Mouse (Mus musculus) C2C12 (cell line): Measurements from ENCODE around the gene Stoml3. TPM values are rescaled to one million over a fixed set of nuclear protein-coding genes. Genes with fewer than 3 reads are reported as not detected.
A peak's percentile ranks its signal among the peaks of the same experiment; 100 is the strongest.

ENCODE experiments used
- H3K27me3 ChIP-seq: one replicate; pipeline ENCODE4 v1.6.1; 2011; ENCODE audit not compliant: control insufficient read depth, insufficient read depth, insufficient read length
- H3K36me3 ChIP-seq: one replicate; pipeline ENCODE4 v1.6.1; 2011; ENCODE audit not compliant: control insufficient read depth, insufficient read depth
- H3K4me3 ChIP-seq: one replicate; pipeline ENCODE4 v1.5.1; 2011; ENCODE audit warnings: mild to moderate bottlenecking, control low read depth; ENCODE audit not compliant: poor library complexity, insufficient read depth, severe bottlenecking
- H3K79me2 ChIP-seq: one replicate; pipeline ENCODE4 v1.6.1; 2011; ENCODE audit not compliant: control insufficient read depth, insufficient read depth
- H3K79me3 ChIP-seq: one replicate; pipeline ENCODE4 v1.6.1; 2011; ENCODE audit warnings: low read depth, control low read depth
- H3ac ChIP-seq: one replicate; pipeline ENCODE3; 2011; ENCODE audit warnings: low read depth; ENCODE audit not compliant: control insufficient read depth, insufficient read length
- CEBPB ChIP-seq: IDR thresholded peaks from one replicate; pipeline ENCODE4 v1.6.1; 2011; ENCODE audit warnings: low read depth, mild to moderate bottlenecking, control low read depth, moderate library complexity
- CTCF ChIP-seq: IDR thresholded peaks from one replicate; pipeline ENCODE4 v1.5.1; 2011; ENCODE audit not compliant: control insufficient read depth, insufficient read depth, insufficient read length
- FOSL1 ChIP-seq: IDR thresholded peaks from one replicate; pipeline ENCODE4 v1.8.0; 2011; ENCODE audit warnings: mild to moderate bottlenecking, low read length; ENCODE audit not compliant: poor library complexity, insufficient read depth, severe bottlenecking
- MAX ChIP-seq: IDR thresholded peaks from one replicate; pipeline ENCODE4 v1.6.1; 2011; ENCODE audit warnings: mild to moderate bottlenecking, control low read depth
- MYOD1 ChIP-seq: IDR thresholded peaks from one replicate; pipeline ENCODE4 v1.6.1; 2011; ENCODE audit warnings: low read depth; ENCODE audit not compliant: control insufficient read depth, insufficient read length
- MYOG ChIP-seq: IDR thresholded peaks from one replicate; pipeline ENCODE4 v1.6.1; 2011; ENCODE audit not compliant: control insufficient read depth, insufficient read length; ENCODE audit errors: extremely low read depth
- USF1 ChIP-seq: IDR thresholded peaks from one replicate; pipeline ENCODE4 v1.6.1; 2011; ENCODE audit warnings: low read depth, mild to moderate bottlenecking, control low read depth, moderate library complexity
- polyA plus RNA-seq: library from polyadenylated mRNA; unstranded; fragments of >200 nt; fragmentation: generic; extraction: Trizol; gene quantifications from one replicate; pipeline ENCODE4 v1.2.1, GENCODE M21; 2012; ENCODE audit warnings: missing spikeins

The Stoml3 gene
- polyA plus RNA-seq, 1 experiment = 0.01 TPM

DNA sequence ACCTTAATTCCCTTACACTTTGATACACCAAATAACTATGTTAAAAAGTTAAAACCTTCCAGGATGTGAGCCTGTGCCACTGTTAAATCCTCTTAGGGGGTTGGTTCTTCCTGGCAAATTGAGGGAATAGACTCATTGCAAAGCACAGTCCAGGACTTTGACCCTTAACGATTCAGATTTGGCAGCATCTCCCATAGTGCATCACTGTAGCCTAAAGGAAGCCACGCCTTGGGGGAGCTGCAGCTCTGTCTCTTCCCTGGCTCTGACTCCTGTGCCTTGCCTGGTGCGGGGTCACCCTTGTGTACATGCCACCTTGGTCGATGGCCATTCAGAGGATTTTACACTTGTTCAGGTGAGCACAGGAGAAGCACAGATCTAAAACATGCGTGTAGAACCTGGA lies 18.8 kb upstream of the Stoml3 start:
- Histone ChIP-seq H3K36me3 (peaks cover 55% of the 10 kb centered on the region), H3K27me3 (no peaks in the 10 kb centered on the region), H3K79me3 (peaks cover 48% of the 10 kb centered on the region)

DNA sequence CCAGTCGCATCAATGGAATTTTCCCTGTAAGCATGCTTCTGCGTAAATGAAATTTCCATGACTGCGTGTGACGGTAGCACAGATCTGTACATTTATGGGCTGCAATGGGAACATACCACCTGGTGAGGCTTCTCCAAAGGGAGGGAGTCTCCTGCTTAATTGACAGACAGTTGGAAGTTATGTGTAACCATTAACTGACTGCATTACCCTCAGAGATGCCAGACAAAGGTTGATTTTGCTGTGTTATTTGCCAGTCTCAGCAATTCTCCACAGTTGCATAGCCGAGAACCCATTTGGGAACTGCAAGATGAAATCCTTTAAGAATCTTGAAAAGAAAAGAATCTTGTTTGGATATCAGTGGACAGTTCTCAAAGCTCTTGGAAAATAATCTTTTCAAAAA lies 16.4 kb upstream of the Stoml3 start:
- no peaks in the 10 kb centered on the region for H3K27me3 ChIP-seq
- no peak overlapping the region for H3ac ChIP-seq
- H3K36me3 ChIP-seq = peaks cover 60% of the 10 kb centered on the region
- H3K79me3 ChIP-seq = peaks cover 26% of the 10 kb centered on the region
- H3K79me2 ChIP-seq = peaks cover 41% of the 10 kb centered on the region
- H3K4me3 ChIP-seq = no peak overlapping the region
- TF ChIP-seq USF1 (no peak), MAX (no peak), CEBPB (no peak)

More for the DNA sequence above, 18.8 kb upstream of the Stoml3 start:
- Histone ChIP-seq H3K4me3 (no peak overlapping the region), H3ac (no peak overlapping the region), H3K79me2 (peaks cover 65% of the 10 kb centered on the region)
- no peak for TF ChIP-seq MAX
- TF ChIP-seq FOSL1 = no peak
- no peak for TF ChIP-seq USF1
- TF ChIP-seq MYOG = no peak
- no peak for TF ChIP-seq CEBPB
- TF ChIP-seq CTCF = no peak
- no peak for TF ChIP-seq MYOD1

DNA sequence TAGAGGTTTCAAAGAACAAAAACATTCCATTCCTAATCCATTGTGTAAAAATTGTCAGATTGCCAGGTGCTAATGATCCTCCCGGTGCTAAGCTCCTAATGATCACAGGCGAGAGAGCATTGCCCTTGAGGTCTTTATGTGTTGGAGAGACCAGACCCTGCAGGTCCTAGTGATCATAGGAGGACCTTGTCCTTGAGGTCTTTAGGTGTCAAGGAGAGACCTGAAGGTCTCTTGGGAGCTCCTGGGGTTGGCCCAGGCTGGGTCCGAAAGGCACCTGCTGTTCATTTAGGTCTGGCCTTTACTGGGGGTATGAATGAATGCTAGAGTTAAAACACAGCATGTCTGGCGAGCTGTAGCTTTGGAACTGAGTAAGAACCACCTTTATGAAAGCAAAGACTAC lies 14.3 kb upstream of the Stoml3 start:
- no peak for TF ChIP-seq CEBPB
- no peak for TF ChIP-seq MYOD1
- Histone ChIP-seq H3ac (no peak overlapping the region), H3K27me3 (no peaks in the 10 kb centered on the region), H3K36me3 (peaks cover 56% of the 10 kb centered on the region), H3K4me3 (no peak overlapping the region), H3K79me2 (peaks cover 20% of the 10 kb centered on the region), H3K79me3 (peaks cover 9% of the 10 kb centered on the region)

DNA sequence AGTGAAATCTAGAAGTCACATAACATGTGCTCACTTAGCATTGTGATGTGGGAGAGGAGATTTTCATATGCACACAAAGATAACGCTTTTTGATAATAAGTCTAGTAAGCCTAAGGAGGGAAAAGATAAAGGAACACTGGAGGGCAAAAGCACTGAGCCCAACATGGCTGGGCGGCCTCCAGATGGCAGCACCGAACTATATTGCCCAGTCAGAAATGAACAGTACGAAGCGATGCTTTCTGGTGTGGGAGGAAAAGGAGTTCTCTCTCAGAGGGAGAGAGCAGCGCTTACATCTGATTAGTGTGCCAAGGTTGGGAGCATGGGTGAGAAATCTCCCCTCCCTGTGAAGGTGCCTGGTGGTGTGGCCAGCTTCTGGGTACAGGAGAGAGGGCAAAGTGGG lies 12.6 kb upstream of the Stoml3 start:
- Histone ChIP-seq H3K36me3 (peaks cover 61% of the 10 kb centered on the region), H3K4me3 (no peak overlapping the region), H3K27me3 (no peaks in the 10 kb centered on the region), H3K79me3 (no peaks in the 10 kb centered on the region), H3ac (no peak overlapping the region), H3K79me2 (peaks cover 3% of the 10 kb centered on the region)
- TF ChIP-seq MYOG = no peak
- TF ChIP-seq CTCF = peak; percentile 16

DNA sequence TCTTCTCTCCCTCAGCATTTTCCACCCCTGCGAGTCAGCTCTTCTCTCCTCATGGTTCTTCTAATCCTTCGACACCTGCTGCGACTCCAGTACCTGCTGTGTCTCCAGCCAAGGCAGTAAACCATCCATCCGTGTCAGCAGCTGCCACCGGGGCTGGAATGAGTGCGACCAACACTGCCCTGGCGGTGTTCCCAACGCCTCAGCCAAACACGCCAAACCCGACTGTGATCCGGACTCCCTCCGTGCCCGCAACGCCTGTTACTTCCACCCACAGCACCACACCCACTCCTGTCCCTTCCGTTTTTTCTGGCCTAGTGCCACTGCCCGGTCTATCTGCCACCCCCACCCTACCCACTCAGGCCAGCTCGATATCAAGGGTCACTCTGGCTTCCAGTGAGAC lies 11.0 kb upstream of the Stoml3 start:
- no peaks in the 10 kb centered on the region for H3K79me2 ChIP-seq
- no peak overlapping the region for H3K4me3 ChIP-seq
- H3ac ChIP-seq = no peak overlapping the region
- H3K27me3 ChIP-seq = no peaks in the 10 kb centered on the region
- peaks cover 65% of the 10 kb centered on the region for H3K36me3 ChIP-seq
- H3K79me3 ChIP-seq = no peaks in the 10 kb centered on the region
- no peak for TF ChIP-seq MYOD1
- no peak for TF ChIP-seq CTCF
- no peak for TF ChIP-seq FOSL1
- TF ChIP-seq MAX = no peak
- no peak for TF ChIP-seq USF1

DNA sequence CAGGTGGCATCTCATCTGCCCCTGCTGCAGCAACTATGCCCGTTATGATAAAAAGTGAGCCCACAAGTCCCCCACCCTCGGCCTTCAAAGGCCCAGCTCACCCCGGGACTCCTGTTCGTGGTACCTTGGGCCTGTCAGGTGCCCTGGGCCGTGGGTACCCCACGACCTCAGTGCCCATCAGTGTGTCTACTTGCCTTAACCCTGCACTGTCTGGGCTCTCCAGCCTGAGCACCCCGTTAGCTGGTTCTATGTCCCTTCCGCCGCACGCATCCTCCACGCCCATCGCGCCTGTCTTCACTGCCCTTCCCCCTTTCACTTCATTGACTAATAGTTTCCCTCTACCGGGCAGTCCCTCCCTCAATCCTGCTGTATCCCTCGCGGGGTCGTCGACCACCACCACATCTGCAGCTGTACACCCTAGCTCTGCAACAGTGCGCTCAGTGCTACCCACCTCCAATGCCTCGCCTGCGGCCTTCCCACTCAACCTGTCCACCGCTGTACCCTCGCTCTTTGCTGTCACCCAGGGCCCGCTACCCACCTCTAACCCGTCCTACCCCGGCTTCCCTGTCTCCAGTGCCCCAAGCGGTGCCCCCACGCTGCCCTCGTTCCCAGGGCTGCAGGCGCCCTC lies 9.9 kb upstream of the Stoml3 start:
- TF ChIP-seq CEBPB (no peak), MYOG (no peak), FOSL1 (no peak), MYOD1 (no peak), USF1 (no peak), CTCF (no peak), MAX (no peak)
- Histone ChIP-seq H3ac (no peak overlapping the region), H3K36me3 (peaks cover 58% of the 10 kb centered on the region), H3K4me3 (no peak overlapping the region), H3K79me2 (no peaks in the 10 kb centered on the region), H3K27me3 (no peaks in the 10 kb centered on the region), H3K79me3 (no peaks in the 10 kb centered on the region)
